Mouse (Mus musculus): Measurements from ENCODE around the gene R3hcc1l. TPM values are rescaled to one million over a fixed set of nuclear protein-coding genes. Genes with fewer than 3 reads are reported as not detected.

The R3hcc1l gene
- polyA plus RNA-seq, 1 experiment, result 2.7 TPM

- H3K36me3 ChIP-seq (ENCODE audit: control insufficient read depth, insufficient read depth, low read length), result peaks cover 9% of the 10 kb centered on the region
- H3K4me3 ChIP-seq (ENCODE audit: low read depth, low read length), result no peak overlapping the region
- H3K27me3 ChIP-seq (ENCODE audit: control insufficient read depth, insufficient read depth, low read length), result no peaks in the 10 kb centered on the region
- no peaks in the 10 kb centered on the region for H3K4me1 ChIP-seq (ENCODE audit: control insufficient read depth, insufficient read depth, insufficient read length, low read length)
- WGBS, result 92% methylated on average over 12 of the region's 12 CpGs
- no peak for TF ChIP-seq CTCF (IDR thresholded peaks at IDR 0.05; ENCODE audit: extremely low read depth, insufficient read length, insufficient replicate concordance, low read depth, low read length)
- no peak for TF ChIP-seq POLR2A (IDR thresholded peaks at IDR 0.05; ENCODE audit: low read depth, low read length)
- H3K27ac ChIP-seq (ENCODE audit: insufficient read depth, low read depth, low read length), result no peak overlapping the region
These were observed 78.7 kb downstream of the R3hcc1l start for GRCm38 (mm10) chr19:42597286-42597685.

DNA sequence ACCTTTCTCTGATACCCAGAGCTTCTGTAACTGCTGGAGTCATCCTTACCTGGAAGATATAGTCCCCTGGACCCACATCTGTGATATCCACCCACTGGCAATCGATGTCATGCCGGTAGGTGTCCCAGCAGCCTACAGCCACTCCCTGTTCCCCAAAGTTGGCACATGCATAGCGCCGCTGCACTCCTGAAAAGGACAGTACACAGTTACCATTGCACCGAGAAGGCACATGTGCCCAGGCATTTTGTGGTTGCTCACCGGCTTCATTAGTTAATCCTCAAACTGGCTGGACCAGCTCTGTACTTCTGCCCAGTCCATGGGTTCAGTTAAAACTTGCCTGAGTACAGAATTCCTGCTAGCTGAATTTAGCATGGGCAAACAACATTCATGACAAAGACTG lies 79.3 kb downstream of the R3hcc1l start:
- Histone ChIP-seq H3K4me1 (ENCODE audit: control insufficient read depth, insufficient read depth, insufficient read length, low read length) (no peaks in the 10 kb centered on the region), H3K36me3 (ENCODE audit: control insufficient read depth, insufficient read depth, low read length) (peaks cover 7% of the 10 kb centered on the region; the same call in 1 of the 2 replicates), H3K27me3 (ENCODE audit: control insufficient read depth, insufficient read depth, low read length) (no peaks in the 10 kb centered on the region), H3K27ac (ENCODE audit: insufficient read depth, low read depth, low read length) (no peak overlapping the region), H3K4me3 (ENCODE audit: low read depth, low read length) (no peak overlapping the region)
- WGBS, result 86% methylated on average over 6 of the region's 6 CpGs
- TF ChIP-seq CTCF (IDR thresholded peaks at IDR 0.05; ENCODE audit: extremely low read depth, insufficient read length, insufficient replicate concordance, low read depth, low read length), result no peak
- TF ChIP-seq POLR2A (IDR thresholded peaks at IDR 0.05; ENCODE audit: low read depth, low read length), result no peak

DNA sequence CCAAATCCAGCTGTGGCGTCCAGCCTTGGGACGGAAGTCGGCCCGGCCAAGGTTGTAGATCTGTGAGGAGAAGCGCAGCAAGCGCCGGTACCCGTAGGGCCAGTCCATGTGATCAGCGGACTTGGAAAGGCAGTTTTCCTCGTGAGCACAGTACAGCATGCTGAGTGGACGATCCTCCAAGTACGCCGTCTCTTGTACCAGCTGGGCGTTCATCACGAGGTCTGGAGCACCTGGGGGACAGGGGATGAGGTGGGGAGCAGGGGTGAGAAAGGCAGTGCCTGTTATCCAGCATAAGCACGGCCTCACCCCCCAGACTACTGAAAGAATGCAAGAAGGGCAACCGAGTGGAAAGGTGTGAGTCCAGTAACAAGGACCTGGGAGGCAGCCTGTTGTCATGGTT lies 81.3 kb downstream of the R3hcc1l start:
- H3K4me1 ChIP-seq (ENCODE audit: control insufficient read depth, insufficient read depth, insufficient read length, low read length), result no peaks in the 10 kb centered on the region
- 82% methylated on average over 17 of the region's 17 CpGs for WGBS
- TF ChIP-seq CTCF (IDR thresholded peaks at IDR 0.05; ENCODE audit: extremely low read depth, insufficient read length, insufficient replicate concordance, low read depth, low read length) (no peak), POLR2A (IDR thresholded peaks at IDR 0.05; ENCODE audit: low read depth, low read length) (no peak)

DNA sequence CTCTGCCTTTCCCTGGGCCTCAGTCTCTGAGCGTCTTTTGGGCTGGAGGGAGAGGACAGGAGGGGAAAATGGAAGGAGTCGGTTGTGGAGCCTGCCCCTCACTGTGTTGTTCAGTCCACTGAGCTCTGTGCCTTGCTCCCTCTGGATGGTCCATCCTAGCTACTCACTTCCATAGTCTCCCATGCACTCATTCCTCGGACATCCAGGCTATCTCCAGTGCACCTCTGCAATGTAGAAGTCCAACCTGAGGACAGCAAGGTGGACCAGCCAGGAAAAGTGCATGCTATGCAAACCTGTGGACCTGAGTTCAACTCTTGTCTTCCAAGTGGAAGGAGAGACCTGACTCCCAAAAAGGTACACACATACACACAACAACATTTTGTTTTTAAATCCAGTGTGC lies 82.0 kb downstream of the R3hcc1l start:
- no peak for TF ChIP-seq POLR2A (IDR thresholded peaks at IDR 0.05; ENCODE audit: low read depth, low read length)
- TF ChIP-seq CTCF (IDR thresholded peaks at IDR 0.05; ENCODE audit: extremely low read depth, insufficient read length, insufficient replicate concordance, low read depth, low read length), result no peak
- no peak overlapping the region for H3K27ac ChIP-seq (ENCODE audit: insufficient read depth, low read depth, low read length)
- H3K36me3 ChIP-seq (ENCODE audit: control insufficient read depth, insufficient read depth, low read length), result no peaks in the 10 kb centered on the region
- H3K4me1 ChIP-seq (ENCODE audit: control insufficient read depth, insufficient read depth, insufficient read length, low read length), result no peaks in the 10 kb centered on the region
- WGBS, result 51% methylated on average over 3 of the region's 3 CpGs
- H3K4me3 ChIP-seq (ENCODE audit: low read depth, low read length), result no peak overlapping the region
- no peaks in the 10 kb centered on the region for H3K27me3 ChIP-seq (ENCODE audit: control insufficient read depth, insufficient read depth, low read length)

More for the DNA sequence above, 81.3 kb downstream of the R3hcc1l start:
- H3K4me3 ChIP-seq (ENCODE audit: low read depth, low read length), result no peak overlapping the region
- H3K27me3 ChIP-seq (ENCODE audit: control insufficient read depth, insufficient read depth, low read length), result no peaks in the 10 kb centered on the region
- H3K36me3 ChIP-seq (ENCODE audit: control insufficient read depth, insufficient read depth, low read length), result peaks cover 3% of the 10 kb centered on the region; the same call in 1 of the 2 replicates
- no peak overlapping the region for H3K27ac ChIP-seq (ENCODE audit: insufficient read depth, low read depth, low read length)

DNA sequence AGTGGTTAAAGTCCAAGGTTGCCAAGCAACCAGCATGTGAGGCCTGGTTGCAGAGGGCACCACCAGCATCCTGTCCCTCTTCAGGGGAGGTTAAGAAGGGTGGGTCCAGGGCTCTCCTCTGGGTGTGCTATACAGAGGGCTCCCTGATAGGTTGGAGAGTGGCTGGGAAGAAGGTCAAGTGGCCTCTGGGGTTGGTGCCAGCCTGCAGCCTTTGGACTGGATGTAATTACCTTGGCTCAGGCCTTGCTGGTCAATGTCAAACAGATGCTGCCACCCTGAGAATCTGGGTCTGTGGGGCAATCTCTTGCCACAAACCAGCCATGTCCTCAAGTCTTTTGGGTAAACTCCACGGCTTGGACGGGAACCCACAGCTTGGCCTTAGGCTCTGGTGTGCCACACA lies 82.9 kb downstream of the R3hcc1l start:
- no peaks in the 10 kb centered on the region for H3K4me1 ChIP-seq (ENCODE audit: control insufficient read depth, insufficient read depth, insufficient read length, low read length)
- WGBS, result 94% methylated on average over 2 of the region's 2 CpGs
- no peak overlapping the region for H3K27ac ChIP-seq (ENCODE audit: insufficient read depth, low read depth, low read length)
- no peak for TF ChIP-seq CTCF (IDR thresholded peaks at IDR 0.05; ENCODE audit: extremely low read depth, insufficient read length, insufficient replicate concordance, low read depth, low read length)
- no peak for TF ChIP-seq POLR2A (IDR thresholded peaks at IDR 0.05; ENCODE audit: low read depth, low read length)
- no peaks in the 10 kb centered on the region for H3K36me3 ChIP-seq (ENCODE audit: control insufficient read depth, insufficient read depth, low read length)
- no peak overlapping the region for H3K4me3 ChIP-seq (ENCODE audit: low read depth, low read length)
- no peaks in the 10 kb centered on the region for H3K27me3 ChIP-seq (ENCODE audit: control insufficient read depth, insufficient read depth, low read length)

- H3K27ac ChIP-seq (ENCODE audit: insufficient read depth, low read depth, low read length), result no peak overlapping the region
- H3K27me3 ChIP-seq (ENCODE audit: control insufficient read depth, insufficient read depth, low read length), result no peaks in the 10 kb centered on the region
- TF ChIP-seq CTCF (IDR thresholded peaks at IDR 0.05; ENCODE audit: extremely low read depth, insufficient read length, insufficient replicate concordance, low read depth, low read length) (no peak), POLR2A (IDR thresholded peaks at IDR 0.05; ENCODE audit: low read depth, low read length) (no peak)
- H3K4me3 ChIP-seq (ENCODE audit: low read depth, low read length), result no peak overlapping the region
- no peaks in the 10 kb centered on the region for H3K36me3 ChIP-seq (ENCODE audit: control insufficient read depth, insufficient read depth, low read length)
- WGBS, result 83% methylated on average over 8 of the region's 8 CpGs
- no peaks in the 10 kb centered on the region for H3K4me1 ChIP-seq (ENCODE audit: control insufficient read depth, insufficient read depth, insufficient read length, low read length)
These were observed 83.5 kb downstream of the R3hcc1l start for GRCm38 (mm10) chr19:42602041-42602440.

- WGBS, result 38% methylated on average over 8 of the region's 8 CpGs
- H3K27me3 ChIP-seq (ENCODE audit: control insufficient read depth, insufficient read depth, low read length), result no peaks in the 10 kb centered on the region
- H3K27ac ChIP-seq (ENCODE audit: insufficient read depth, low read depth, low read length), result no peak overlapping the region
- TF ChIP-seq CTCF (IDR thresholded peaks at IDR 0.05; ENCODE audit: extremely low read depth, insufficient read length, insufficient replicate concordance, low read depth, low read length), result no peak
- TF ChIP-seq POLR2A (IDR thresholded peaks at IDR 0.05; ENCODE audit: low read depth, low read length), result no peak
- H3K36me3 ChIP-seq (ENCODE audit: control insufficient read depth, insufficient read depth, low read length), result no peaks in the 10 kb centered on the region
- H3K4me3 ChIP-seq (ENCODE audit: low read depth, low read length), result no peak overlapping the region
- H3K4me1 ChIP-seq (ENCODE audit: control insufficient read depth, insufficient read depth, insufficient read length, low read length), result no peaks in the 10 kb centered on the region
These were observed 84.0 kb downstream of the R3hcc1l start for GRCm38 (mm10) chr19:42602576-42602975.

Data from small intestine, adult 2 months (tissue).